Mouse (Mus musculus) MN1 (cell line): Measurements from ENCODE around the gene Acsl1.
A peak's percentile ranks its signal among the peaks of the same experiment; 100 is the strongest.

Experiments used
- DNase-seq: peaks from one replicate; pipeline ENCODE4 v3.0.0-alpha.2; 2016; ENCODE audit warnings: low spot score

Acsl1 gene

GRCm38 (mm10) chr8:46508488-46509395 is 37.9 kb downstream of the Acsl1 start:
- DNase-seq = no peak

DNA sequence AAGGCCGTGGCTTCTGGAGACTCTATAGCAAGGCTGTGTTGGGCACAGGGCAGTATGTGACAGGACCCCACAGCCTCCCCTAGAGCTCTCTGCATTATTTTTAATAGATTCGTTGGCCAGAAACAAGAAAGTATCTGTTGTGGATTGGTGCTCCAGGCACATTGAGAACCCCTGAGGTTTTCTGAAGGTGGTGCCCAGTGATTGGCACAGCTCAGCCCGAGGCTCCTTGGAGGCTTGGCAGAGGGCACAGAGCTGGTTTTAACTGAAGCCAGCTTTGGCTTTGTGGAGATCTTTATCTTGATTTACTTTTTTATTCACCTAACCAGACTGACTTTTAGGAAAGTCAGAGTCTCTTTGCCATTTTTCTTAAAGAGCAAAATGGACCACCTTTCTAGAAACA is 38.6 kb downstream of the Acsl1 start:
- no peak for DNase-seq

DNA sequence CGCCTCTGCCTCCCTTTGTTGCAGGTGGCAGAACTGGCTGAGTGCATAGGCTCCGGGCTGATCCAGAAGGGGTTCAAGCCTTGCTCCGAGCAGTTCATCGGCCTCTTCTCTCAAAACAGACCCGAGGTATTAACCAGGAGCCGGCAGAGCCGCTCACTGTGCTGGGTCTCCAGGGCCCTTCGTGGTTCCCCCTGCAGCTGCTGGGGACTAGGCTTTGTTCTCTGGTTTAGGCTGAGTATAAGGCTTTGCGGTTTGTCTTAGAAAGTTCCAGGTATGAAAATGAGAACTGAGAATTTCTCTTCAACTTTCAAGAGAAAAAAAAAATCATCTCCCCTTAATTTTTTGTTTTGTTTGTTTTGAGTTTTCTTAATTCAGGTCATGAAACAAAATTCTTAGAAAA is 40.5 kb downstream of the Acsl1 start:
- no peak for DNase-seq

- no peak for DNase-seq
Observed at GRCm38 (mm10) chr8:46512538-46512937, 41.7 kb downstream of the Acsl1 start.

DNA sequence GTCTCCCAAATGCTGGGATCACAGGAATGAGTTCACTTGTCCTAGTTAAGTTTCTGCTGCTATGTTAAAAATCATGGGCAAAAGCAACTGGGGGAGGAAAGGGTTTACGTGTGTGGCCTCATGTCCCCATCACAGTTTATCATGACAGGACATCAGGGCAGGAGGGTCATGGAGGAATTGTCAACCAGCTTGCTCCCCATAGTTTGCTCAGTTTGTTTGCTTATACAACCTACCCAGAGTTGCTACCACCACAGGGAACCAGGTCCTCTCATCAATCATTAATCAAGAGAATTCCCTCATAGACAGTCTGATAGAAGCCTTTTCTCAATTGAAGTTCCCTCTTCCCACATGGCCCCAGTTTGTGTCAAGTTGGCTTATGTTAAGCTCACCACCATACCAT is 43.2 kb downstream of the Acsl1 start:
- DNase-seq = no peak

- DNase-seq = no peak
Observed at GRCm38 (mm10) chr8:46520667-46521066, 49.8 kb downstream of the Acsl1 start.

- DNase-seq = no peak
Observed at GRCm38 (mm10) chr8:46526098-46526497, 55.3 kb downstream of the Acsl1 start.

DNA sequence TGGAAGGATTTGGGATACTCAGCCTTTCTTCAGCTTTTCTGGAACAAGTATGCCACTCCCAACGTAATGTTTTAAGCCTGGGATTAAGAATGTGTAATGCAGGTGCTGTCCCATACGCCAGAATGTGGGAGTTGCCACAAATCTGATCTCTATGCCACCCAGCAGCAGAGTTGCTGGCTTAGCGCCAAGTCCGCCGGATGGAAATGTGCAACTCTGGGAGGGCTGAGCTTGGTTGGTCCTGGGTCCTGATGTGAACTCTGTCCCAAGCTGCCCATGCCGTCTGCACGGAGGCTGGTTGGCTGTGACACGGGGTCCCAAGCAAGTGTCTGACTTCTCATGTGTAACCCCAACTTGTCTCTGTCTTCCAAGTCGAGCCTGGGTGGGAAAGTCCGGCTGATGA is 56.0 kb downstream of the Acsl1 start:
- peak; percentile 31 for DNase-seq

DNA sequence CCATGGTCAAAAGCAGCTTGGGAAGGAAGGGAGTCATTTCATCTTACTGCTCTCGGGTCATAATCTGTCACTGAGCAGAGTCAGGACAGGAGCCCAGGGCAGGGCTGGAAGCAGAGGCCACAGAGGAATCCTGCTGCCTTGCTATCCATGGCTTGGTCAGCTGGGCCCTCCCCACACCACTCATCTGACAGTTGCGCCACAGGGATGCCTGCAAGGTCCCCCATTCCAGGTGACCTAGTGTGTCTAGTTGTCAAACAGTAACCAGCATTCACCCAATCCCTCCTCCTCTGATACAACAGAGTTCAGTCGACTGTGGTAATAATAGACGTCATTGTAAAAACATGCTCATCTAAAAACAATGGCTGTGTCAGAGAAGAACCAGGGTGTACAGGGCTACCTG is 58.7 kb downstream of the Acsl1 start:
- DNase-seq = no peak

- DNase-seq = no peak
Observed at GRCm38 (mm10) chr8:46530541-46530940, 59.7 kb downstream of the Acsl1 start.

DNA sequence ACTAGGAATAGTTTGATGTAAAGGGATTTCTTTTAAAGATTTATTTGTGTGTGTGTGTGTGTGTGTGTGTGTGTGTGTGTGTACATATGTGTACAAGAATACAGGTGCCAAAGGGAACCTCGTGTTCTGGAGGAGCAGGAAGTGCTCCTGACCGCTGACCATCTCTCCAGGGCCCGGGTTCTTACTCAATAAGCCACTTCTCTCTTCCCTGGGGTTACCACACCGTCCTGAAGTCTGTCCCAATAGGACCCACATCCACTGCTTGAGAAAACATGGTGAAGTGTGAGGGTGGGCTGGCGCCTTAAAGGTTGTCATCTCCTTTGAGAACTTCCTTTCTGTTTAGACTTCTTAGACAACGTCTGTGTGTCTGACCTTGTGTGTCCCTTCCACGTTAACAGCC is 63.1 kb downstream of the Acsl1 start:
- DNase-seq = no peak

- DNase-seq = peak; percentile 65
Observed at GRCm38 (mm10) chr8:46539701-46540100, 68.9 kb downstream of the Acsl1 start.

DNA sequence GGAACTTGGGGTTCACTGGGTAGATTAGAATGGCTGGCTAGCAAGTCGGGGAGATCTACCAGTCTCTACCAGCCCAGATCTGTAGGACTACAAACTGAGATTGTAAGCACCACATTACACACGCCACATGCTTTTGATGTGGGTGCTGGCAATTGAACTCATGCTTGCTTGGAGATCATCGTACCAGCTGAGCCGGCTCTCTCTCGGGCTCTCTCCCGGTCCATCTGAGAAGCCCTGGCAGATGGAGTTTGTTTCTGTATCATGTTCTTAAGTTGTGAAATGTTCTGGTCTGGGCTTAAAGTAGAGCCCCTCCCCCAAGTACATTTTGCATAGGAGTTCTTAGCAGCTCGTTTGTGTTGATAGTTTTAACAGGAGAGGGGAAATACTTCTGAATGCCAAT is 72.4 kb downstream of the Acsl1 start:
- DNase-seq = no peak

GRCm38 (mm10) chr8:46543662-46544061 is 72.8 kb downstream of the Acsl1 start:
- DNase-seq = no peak

DNA sequence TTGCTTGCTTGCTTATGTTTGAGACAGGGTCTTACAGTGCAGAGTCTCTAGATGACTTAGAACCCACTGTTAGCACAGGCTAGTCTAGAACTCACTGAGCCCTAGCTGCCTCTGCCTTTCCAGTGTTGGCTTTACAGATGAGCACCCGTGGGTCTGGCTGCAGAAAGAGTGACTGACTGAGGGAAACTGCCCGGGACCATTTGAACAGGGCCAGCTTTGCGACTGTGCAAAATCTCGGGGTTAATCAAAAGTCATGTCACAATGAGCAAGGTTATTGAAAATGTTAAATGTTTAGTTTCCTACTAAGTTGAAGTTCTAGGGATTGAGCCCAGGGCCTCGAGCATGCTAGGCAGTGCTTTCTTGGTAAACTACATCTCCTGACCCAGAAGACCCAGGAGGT is 75.0 kb downstream of the Acsl1 start:
- DNase-seq = no peak

GRCm38 (mm10) chr8:46546431-46547176 is 75.8 kb downstream of the Acsl1 start:
- DNase-seq = peak; percentile 34

- peak; percentile 85 for DNase-seq
Observed at GRCm38 (mm10) chr8:46547245-46547644, 76.4 kb downstream of the Acsl1 start.

DNA sequence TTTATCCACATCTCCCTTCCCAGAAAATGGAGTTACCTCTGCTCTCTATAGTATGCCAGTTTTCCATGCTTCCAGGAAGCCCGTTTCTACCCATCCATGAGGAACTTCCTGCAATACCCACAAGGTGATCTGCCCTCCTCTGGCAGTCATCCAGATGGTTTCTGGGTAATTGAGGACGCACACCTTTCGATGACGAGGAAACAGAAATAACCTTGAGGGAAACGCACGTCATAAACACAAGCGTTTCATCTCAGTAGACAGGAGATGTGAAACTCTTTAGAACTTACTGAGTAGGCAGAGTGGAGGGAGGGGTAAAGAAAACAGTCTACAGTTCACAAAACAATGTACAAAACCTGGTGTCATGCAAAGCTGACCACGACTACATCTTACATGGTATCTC is 79.2 kb downstream of the Acsl1 start:
- no peak for DNase-seq

GRCm38 (mm10) chr8:46551029-46551428 is 80.2 kb downstream of the Acsl1 start:
- peak; percentile 66 for DNase-seq

DNA sequence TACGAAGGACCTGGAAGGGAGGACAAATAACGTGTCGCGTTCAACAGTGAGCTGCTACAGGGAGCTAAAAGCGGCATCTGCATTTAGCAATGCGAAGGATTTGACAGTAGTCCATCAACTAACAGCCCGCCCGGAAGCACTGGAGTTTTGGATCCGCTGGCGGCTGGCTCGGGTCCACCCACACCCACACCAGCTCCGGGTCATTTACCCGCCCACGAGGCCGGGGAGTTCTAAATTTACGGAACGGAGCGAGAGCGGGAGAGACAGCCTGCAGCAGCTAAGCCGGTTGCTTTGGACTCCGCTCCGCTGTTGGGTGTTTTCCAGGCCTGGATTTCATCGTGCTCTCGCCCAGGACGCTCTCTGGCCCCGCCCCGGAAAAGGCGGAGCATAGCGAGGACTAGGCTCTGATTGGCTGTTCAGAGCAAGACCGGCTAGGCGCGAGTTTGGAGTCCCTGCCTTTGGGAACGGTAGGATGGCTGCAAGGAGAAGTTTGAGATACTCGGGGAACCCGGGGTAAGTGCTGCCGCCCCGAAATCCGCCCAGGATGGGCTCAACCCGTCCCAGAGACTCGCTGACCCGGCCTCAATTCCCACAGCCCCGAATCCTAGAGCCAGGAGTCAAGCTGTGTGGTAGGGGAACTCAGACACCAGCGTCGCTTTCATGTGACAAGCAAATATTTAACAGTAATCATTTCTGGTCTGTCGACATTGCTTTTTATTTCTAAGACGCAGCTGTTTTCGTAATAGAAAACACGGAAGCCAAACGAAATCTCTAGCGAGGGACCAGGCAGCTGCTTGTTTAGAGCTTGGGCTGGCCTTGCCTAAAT is 81.0 kb downstream of the Acsl1 start, which contains the start of gene Cenpu:
TSS of gene Cenpu (plus strand) at position 414 of the 826 bp plus-strand sequence.
- peak; percentile 100 for DNase-seq

GRCm38 (mm10) chr8:46552441-46552765 is 81.6 kb downstream of the Acsl1 start:
- DNase-seq = peak; percentile 66

- peak; percentile 31 for DNase-seq
Observed at GRCm38 (mm10) chr8:46559428-46559827, 88.6 kb downstream of the Acsl1 start.
